Mouse (Mus musculus) right cerebral cortex, adult 2 months (tissue): ENCODE results near the gene Pipox.

Source experiments
- DNase-seq, 2 experiments: peaks; one replicate each; pipeline ENCODE4 v3.0.0; 2021 to 2022; ENCODE audit warnings: low spot score in 2 of 2

Gene Pipox

DNA sequence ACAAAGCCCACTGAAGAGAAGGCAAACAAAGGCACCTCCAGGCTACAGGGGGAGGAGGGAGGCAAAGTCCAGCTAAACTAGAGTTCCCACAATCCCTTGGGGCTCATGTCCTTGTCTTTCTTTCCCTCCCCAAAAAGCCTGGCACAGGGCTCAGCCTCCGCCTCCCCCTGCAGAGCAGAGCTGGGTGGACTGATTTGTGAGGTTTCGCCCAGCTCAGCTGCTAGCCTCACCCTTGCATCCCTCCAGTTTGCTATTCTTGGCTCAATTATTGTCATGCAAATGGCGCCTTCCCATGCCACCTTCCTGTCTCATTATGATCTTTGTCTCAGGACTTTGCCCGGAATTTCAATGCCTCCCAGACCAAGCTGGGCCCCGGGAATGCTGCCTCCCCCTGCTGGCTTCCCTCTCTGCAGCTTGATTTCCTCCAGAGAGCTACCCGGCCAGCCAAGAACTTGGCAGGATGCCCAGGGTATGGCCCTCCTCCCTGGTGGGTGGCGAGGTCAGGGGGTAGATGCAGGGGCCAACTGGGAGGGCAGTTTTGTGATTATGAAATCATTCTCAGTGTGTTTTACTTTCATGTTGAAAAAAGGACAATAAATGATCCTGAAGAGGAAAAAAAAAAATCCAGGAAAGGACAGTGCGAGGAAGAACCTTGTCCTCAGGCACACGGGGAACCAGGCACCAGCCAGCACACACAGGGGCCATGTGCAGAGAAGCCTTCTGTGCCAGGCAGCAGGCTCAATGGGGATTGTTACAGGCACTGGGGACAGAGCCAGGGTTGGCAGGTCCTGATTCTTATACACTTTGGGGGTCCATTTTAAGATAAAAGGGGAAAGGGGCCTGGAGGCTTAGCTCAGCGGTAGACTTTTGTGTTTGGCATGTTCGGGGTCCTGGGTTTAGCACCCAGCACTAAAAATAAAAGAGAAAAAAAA lies at the start of gene Pipox:
Pipox (minus strand) TSS at position 310 of the 932 bp plus-strand sequence.
- DNase-seq, result peak; percentile 71

DNA sequence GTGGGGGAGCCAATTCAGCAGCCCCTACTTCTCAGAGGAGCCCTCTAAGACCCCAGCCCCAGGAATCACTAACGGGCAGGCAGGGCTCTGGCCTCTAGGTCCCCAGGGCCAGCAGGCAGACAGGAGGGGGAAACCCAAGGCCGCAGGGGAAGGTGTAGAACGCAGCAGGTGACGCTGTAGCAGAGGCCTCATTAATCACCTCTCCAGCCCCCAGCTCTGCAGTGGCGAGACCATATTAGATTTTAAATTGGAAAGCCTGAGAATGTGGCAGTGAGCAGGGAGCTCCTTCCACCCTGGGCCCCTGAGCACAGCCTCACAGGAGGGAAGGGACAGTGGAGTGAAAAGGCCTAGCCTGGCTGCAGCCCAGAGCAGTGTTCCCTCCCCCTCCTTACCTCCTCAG lies 48.3 kb upstream of the Pipox start:
- no peak for DNase-seq

GRCm38 (mm10) chr11:77937649-77938410 lies 43.9 kb upstream of the Pipox start:
- no peak for DNase-seq

DNA sequence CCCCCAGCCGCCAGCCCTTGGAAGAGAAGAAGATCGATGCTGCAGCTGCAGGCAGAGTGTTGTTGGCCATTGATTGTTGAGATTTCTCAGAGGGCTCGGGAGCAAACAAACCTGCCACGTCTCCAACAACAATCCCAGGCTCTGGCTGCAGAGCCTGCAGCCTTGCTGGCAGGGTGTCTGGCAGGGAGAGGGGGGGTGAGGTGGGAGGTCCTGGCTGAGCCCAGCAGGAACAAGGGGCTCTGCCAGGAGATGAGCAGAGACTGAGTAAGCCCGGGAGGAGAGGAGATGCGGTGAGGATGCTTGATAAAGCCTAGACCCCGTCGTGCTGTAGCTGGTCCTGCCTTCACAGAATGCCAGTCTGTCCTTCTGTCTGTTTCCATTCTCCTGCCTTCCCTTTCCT lies 43.0 kb upstream of the Pipox start:
- no peak for DNase-seq

GRCm38 (mm10) chr11:77934568-77935311 lies 40.8 kb upstream of the Pipox start:
- DNase-seq, result no peak

- DNase-seq, result no peak
These were observed 40.2 kb upstream of the Pipox start for GRCm38 (mm10) chr11:77934111-77934521.

DNA sequence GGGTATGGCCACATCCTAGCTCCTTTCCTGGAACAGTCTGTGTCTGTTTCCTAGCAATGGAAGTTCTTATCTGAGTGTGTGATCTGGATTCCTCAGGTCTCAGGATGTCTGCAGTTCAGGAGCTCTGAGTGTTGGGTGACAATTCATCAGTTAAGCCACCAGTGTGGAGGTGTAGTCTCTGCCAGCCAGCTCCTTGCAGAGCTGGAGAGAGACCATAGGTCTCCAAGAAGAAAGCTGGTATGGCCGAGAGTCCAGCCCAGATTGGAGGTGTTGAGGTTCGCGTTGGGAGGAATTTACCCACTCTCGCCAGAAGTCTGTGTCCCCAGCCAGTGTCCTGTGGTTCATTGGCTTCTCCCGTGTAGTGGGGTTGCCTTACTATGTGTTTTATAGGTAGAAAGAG lies 38.7 kb upstream of the Pipox start:
- no peak for DNase-seq

DNA sequence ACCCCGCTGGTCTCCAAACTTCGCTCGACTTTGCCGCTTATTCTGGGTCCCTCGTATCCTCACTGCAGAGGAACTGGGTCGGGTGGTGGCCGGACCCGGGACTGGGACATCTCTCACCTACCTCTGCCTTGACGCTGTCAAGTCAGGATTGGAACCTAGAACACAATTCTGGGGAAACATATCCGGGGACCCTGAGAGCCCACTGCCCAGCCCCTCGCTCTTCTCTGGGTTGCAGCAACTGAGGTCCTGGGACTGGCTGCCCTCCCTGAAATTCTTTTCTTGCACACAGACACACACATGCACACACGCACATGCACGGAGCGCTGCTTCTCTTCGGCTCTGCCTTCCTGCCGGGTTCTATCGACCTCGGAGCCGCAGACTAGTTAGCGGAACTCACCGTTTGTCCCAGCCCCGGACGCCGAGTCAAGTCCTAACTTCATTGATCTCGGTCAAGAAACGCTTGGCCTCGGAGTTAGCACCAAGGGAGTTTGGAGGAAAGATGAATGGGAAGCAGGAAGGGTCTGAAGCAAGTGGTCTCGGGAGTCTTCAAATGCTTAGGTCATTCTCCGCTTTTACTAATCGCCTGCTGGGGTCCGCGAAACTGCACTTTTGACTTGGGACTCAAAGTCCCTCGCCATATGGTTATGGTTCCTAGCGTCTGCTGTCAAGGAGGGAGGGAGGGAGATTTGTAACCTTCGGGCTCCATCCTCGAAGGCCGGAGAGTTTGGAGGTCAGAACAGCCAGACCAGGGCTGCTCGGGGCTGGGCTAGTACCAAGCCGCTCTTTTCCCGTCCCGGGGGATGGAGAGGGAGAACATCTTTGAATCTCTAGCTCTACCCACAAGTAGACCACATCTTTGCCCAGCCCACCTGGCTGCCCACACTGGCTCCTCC lies 37.9 kb upstream of the Pipox start:
- no peak for DNase-seq

- DNase-seq, result peak; percentile 82 to 84
These were observed 37.0 kb upstream of the Pipox start, which contains the start of gene Sez6 for GRCm38 (mm10) chr11:77930751-77931540. TSS of gene Sez6 (plus strand) at chr11:77930800.

DNA sequence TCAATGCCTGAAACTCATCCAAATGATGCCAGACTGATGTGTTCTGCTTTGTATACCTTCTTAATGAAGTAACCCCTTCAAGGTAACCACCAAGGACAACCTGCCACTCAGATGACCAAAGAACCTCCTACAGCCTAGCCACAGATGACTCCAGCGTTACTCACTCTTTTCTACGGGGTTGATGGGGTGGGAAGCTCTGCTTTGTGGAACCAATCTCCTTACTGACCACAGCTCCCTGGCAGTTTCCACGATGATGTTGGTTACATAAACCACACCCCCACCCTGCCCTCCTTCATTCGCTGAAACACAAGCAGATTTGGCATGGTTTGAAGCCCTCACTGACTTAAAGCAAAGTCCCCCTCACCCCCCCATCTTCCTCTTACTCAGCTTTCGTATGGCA lies 33.9 kb upstream of the Pipox start:
- no peak for DNase-seq

GRCm38 (mm10) chr11:77926666-77927065 lies 32.8 kb upstream of the Pipox start:
- no peak for DNase-seq

DNA sequence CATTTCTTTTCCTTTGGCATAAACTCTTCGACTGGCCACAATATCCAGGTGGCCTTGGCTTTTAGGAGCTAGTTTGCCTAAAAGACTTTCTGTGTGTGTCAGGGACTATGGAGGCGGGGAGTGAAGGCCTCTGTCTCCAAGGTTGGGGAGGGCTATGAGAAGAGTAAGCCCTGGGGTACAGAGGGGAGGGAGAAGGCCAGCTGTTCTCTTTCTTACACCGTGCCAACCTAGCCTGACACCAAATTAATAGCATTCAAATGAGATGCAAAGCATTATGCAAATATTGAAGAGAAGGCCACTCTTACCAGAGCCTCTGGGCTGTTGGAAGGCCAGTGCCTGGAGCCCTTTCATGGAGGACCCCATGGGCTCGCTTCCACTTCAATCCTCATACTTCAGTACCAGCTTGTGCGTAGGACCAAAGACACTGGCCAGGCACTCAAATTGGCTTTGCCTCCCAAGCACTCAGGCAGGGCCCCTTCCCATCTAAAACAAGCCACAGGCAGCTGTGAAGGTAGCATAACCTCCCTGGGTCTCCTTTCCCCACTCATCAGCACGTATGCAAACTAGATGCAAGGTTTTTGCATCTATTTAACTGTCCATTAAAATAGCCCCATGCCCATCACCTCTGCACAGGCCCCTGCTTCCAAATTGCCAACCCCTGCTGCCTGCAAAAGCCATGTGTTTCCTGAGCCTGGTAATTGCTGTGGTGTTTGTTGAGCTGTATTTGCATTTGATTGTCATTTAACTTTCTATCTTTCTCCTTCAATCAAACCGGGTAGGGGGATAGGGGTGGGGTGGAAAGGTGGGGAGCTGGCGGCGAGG lies 32.2 kb upstream of the Pipox start:
- DNase-seq, result no peak

DNA sequence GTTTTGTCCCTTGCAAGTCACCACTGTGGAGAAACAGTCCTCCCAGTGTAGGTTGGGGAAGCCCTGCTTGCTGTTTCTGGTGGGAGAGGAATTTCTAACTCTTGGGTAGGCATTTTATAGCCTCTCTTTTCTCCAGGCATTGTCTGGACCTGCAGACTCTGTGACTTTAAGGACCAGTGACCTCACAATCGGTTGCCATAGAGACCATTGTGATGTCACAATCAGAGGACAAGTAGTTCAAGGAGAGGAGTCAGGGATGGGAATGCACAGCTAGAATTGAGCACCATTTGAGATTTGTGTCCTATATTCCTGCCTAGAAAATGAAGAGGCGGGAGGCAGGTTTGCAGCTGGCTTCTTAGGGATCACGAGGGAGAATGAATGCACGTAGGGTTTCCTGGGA lies 29.4 kb upstream of the Pipox start:
- DNase-seq, result no peak

- no peak for DNase-seq
These were observed 23.3 kb upstream of the Pipox start for GRCm38 (mm10) chr11:77917166-77917565.

DNA sequence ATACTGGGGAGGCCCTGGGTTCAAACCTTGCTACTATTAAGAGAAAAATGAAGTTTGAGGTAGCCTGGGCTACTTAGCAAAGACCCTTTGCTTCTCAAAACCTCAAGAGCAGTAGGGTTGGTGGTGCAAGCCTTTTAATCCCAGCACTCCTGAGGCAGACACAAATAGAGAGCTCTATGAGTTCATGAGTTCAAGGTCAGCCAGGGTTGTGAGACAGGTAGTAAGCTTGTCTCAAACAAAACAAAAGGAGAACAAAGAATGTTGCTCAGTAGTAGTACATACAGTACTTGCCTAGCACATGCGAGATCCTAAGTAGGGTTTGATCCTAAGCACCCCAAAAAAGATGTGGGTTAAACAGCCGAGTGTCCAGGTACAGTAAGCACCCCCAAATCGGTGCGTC lies 22.8 kb upstream of the Pipox start:
- no peak for DNase-seq

GRCm38 (mm10) chr11:77914598-77915260 lies 20.8 kb upstream of the Pipox start:
- DNase-seq, result no peak

DNA sequence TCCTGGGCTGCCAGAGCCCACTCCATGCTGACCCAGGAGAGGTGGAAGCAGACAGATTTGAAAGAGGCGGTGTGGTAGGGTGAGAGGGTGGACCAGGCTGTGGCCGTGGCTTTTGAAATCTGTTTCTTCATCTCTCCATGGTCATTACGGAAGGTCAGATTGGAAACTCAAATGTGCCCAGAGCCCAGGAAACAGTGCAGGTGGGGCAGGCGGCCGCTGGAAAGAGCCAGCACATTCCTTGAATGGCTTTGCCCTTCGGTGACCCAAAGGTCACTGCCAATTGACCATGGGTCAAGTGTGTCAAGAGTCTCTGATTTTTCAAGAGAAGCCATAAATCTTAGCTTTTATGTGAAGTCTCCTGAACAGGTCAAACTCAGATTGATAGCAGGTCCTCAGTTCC lies 19.6 kb upstream of the Pipox start:
- DNase-seq, result no peak

GRCm38 (mm10) chr11:77909776-77910175 lies 15.9 kb upstream of the Pipox start:
- no peak for DNase-seq

GRCm38 (mm10) chr11:77909376-77909775 lies 15.5 kb upstream of the Pipox start:
- no peak for DNase-seq
